Mouse (Mus musculus) kidney, postnatal 25 days (tissue): Measurements from ENCODE around the gene Lhx2.

Source experiments
- DNase-seq, 2 experiments: peaks; one replicate each; pipeline ENCODE4 v3.0.0; 2021; ENCODE audit warnings: mixed read lengths in 2 of 2

Lhx2 gene

GRCm38 (mm10) chr2:38417970-38418369 lies 78.9 kb downstream of the Lhx2 start:
- DNase-seq, result peak; percentile 48 to 72
